Mouse (Mus musculus): ENCODE measurements around the gene Nek5. TPM values are rescaled to one million over a fixed set of nuclear protein-coding genes. Genes with fewer than 3 reads are reported as not detected.
A peak's percentile ranks its signal among the peaks of the same experiment; 100 is the strongest.
"Not testable (repeated sequence)": the region's sequence is repeated elsewhere in the genome, so short reads cannot be mapped to it uniquely, and the experiment has no call there.

Nek5 gene
- polyA plus RNA-seq, 1 experiment from 2014 or later = 0.39 TPM

GRCm38 (mm10) chr8:22145831-22146230, 21.0 kb upstream of the Nek5 start:
- WGBS = 76% methylated on average over 6 of the region's 6 CpGs
- Histone ChIP-seq H3K4me3 (replicated peaks) (no peak overlapping the region), H3K27ac (no peak overlapping the region), H3K4me2 (no peak overlapping the region), H3K36me3 (no peaks in the 10 kb centered on the region; the same call in 1 of the 2 replicates), H3K27me3 (replicated peaks) (no peaks in the 10 kb centered on the region), H3K9ac (no peak overlapping the region), H3K9me3 (no peaks in the 10 kb centered on the region), H3K4me1 (no peaks in the 10 kb centered on the region)
- ATAC-seq (ENCODE audit: insufficient read depth, low FRiP score, low read depth) = no peak

- no peak overlapping the region for H3K9ac ChIP-seq
- no peak overlapping the region for H3K4me3 ChIP-seq (replicated peaks)
- no peaks in the 10 kb centered on the region for H3K4me1 ChIP-seq
- no peaks in the 10 kb centered on the region for H3K9me3 ChIP-seq
- no peaks in the 10 kb centered on the region; the same call in 1 of the 2 replicates for H3K36me3 ChIP-seq
- no peak overlapping the region for H3K4me2 ChIP-seq
- H3K27me3 ChIP-seq (replicated peaks) = no peaks in the 10 kb centered on the region
- H3K27ac ChIP-seq = no peak overlapping the region
- ATAC-seq (ENCODE audit: insufficient read depth, low FRiP score, low read depth) = peak; percentile 35; the same call in 1 of the 2 replicates
- WGBS = 71% methylated on average over 1 of the region's 1 CpGs
These were observed 19.1 kb upstream of the Nek5 start for GRCm38 (mm10) chr8:22143764-22144491.

- H3K27ac ChIP-seq = no peak overlapping the region
- WGBS = 87% methylated on average over 4 of the region's 4 CpGs
- no peak overlapping the region for H3K9ac ChIP-seq
- H3K4me1 ChIP-seq = no peaks in the 10 kb centered on the region
- H3K4me2 ChIP-seq = no peak overlapping the region
- no peak overlapping the region for H3K4me3 ChIP-seq (replicated peaks)
- no peaks in the 10 kb centered on the region for H3K36me3 ChIP-seq
- no peaks in the 10 kb centered on the region for H3K27me3 ChIP-seq (replicated peaks)
- H3K9me3 ChIP-seq = no peaks in the 10 kb centered on the region
- ATAC-seq (ENCODE audit: insufficient read depth, low FRiP score, low read depth) = no peak
These were observed 17.7 kb upstream of the Nek5 start for GRCm38 (mm10) chr8:22142592-22142991.

- Histone ChIP-seq H3K36me3 (no peaks in the 10 kb centered on the region), H3K4me1 (no peaks in the 10 kb centered on the region), H3K27ac (no peak overlapping the region), H3K9ac (no peak overlapping the region), H3K4me3 (replicated peaks) (no peak overlapping the region), H3K4me2 (no peak overlapping the region), H3K9me3 (no peaks in the 10 kb centered on the region), H3K27me3 (replicated peaks) (no peaks in the 10 kb centered on the region)
- 89% methylated on average over 4 of the region's 4 CpGs for WGBS
- ATAC-seq (ENCODE audit: insufficient read depth, low FRiP score, low read depth) = no peak
These were observed 17.1 kb upstream of the Nek5 start for GRCm38 (mm10) chr8:22141836-22142385.

- H3K27ac ChIP-seq; H3K27me3 ChIP-seq (replicated peaks); H3K4me2 ChIP-seq; H3K4me1 ChIP-seq; H3K9ac ChIP-seq; H3K36me3 ChIP-seq; H3K4me3 ChIP-seq (replicated peaks); H3K9me3 ChIP-seq; ATAC-seq (ENCODE audit: insufficient read depth, low FRiP score, low read depth): not testable (repeated sequence)
- 65% methylated on average over 9 of the region's 9 CpGs for WGBS
These were observed 11.6 kb upstream of the Nek5 start for GRCm38 (mm10) chr8:22136462-22136861.

- WGBS = 70% methylated on average over 5 of the region's 5 CpGs
- ATAC-seq (ENCODE audit: insufficient read depth, low FRiP score, low read depth) = no peak
- H3K27me3 ChIP-seq (replicated peaks) = no peaks in the 10 kb centered on the region
These were observed 9.9 kb upstream of the Nek5 start for GRCm38 (mm10) chr8:22134750-22135135.

GRCm38 (mm10) chr8:22134078-22134749, 9.4 kb upstream of the Nek5 start:
- peak; percentile 91; the same call in 1 of the 2 replicates for ATAC-seq (ENCODE audit: insufficient read depth, low FRiP score, low read depth)
- Histone ChIP-seq H3K9ac (no peak overlapping the region), H3K36me3 (no peaks in the 10 kb centered on the region), H3K4me3 (replicated peaks) (no peak overlapping the region), H3K27ac (no peak overlapping the region), H3K4me2 (no peak overlapping the region), H3K27me3 (replicated peaks) (no peaks in the 10 kb centered on the region), H3K4me1 (0 out of 2 replicates have a peak, but pooled peaks cover 4% of the 10 kb centered on the region), H3K9me3 (no peaks in the 10 kb centered on the region)
- WGBS = 88% methylated on average over 7 of the region's 7 CpGs

More at GRCm38 (mm10) chr8:22134750-22135135, 9.9 kb upstream of the Nek5 start:
- 0 out of 2 replicates have a peak, but pooled peaks cover 4% of the 10 kb centered on the region for H3K4me1 ChIP-seq
- no peak overlapping the region for H3K27ac ChIP-seq
- no peak overlapping the region for H3K9ac ChIP-seq
- no peaks in the 10 kb centered on the region for H3K36me3 ChIP-seq
- no peak overlapping the region for H3K4me3 ChIP-seq (replicated peaks)
- no peak overlapping the region for H3K4me2 ChIP-seq
- no peaks in the 10 kb centered on the region for H3K9me3 ChIP-seq

- Histone ChIP-seq H3K36me3 (0 out of 2 replicates have a peak, but pooled peaks cover 10% of the 10 kb centered on the region), H3K9me3 (no peaks in the 10 kb centered on the region), H3K4me3 (replicated peaks) (no peak overlapping the region), H3K4me2 (no peak overlapping the region), H3K9ac (no peak overlapping the region), H3K27me3 (replicated peaks) (no peaks in the 10 kb centered on the region), H3K4me1 (0 out of 2 replicates have a peak, but pooled peaks cover 4% of the 10 kb centered on the region), H3K27ac (no peak overlapping the region)
- WGBS = 65% methylated on average over 12 of the region's 12 CpGs
- peak; percentile 75 for ATAC-seq (ENCODE audit: insufficient read depth, low FRiP score, low read depth)
These were observed 7.2 kb upstream of the Nek5 start for GRCm38 (mm10) chr8:22132062-22132461.

GRCm38 (mm10) chr8:22107020-22107419, 17.8 kb downstream of the Nek5 start:
- no peak for ATAC-seq (ENCODE audit: insufficient read depth, low FRiP score, low read depth)
- Histone ChIP-seq H3K27me3 (replicated peaks) (no peaks in the 10 kb centered on the region), H3K4me2 (no peak overlapping the region), H3K9me3 (no peaks in the 10 kb centered on the region), H3K36me3 (no peaks in the 10 kb centered on the region), H3K27ac (no peak overlapping the region), H3K4me1 (no peaks in the 10 kb centered on the region), H3K4me3 (replicated peaks) (no peak overlapping the region), H3K9ac (no peak overlapping the region)
- 76% methylated on average over 4 of the region's 4 CpGs for WGBS

GRCm38 (mm10) chr8:22091568-22091967, 33.3 kb downstream of the Nek5 start:
- H3K9ac ChIP-seq = no peak overlapping the region
- WGBS = 37% methylated on average over 8 of the region's 8 CpGs
- no peaks in the 10 kb centered on the region for H3K36me3 ChIP-seq
- no peaks in the 10 kb centered on the region for H3K9me3 ChIP-seq
- H3K4me1 ChIP-seq = no peaks in the 10 kb centered on the region
- no peak overlapping the region for H3K4me3 ChIP-seq (replicated peaks)
- no peak overlapping the region for H3K27ac ChIP-seq
- no peaks in the 10 kb centered on the region for H3K27me3 ChIP-seq (replicated peaks)
- ATAC-seq (ENCODE audit: insufficient read depth, low FRiP score, low read depth) = no peak
- no peak overlapping the region for H3K4me2 ChIP-seq

- Histone ChIP-seq H3K4me3 (replicated peaks) (no peak overlapping the region), H3K27ac (no peak overlapping the region), H3K9me3 (no peaks in the 10 kb centered on the region), H3K9ac (no peak overlapping the region), H3K36me3 (no peaks in the 10 kb centered on the region), H3K4me1 (no peaks in the 10 kb centered on the region), H3K27me3 (replicated peaks) (no peaks in the 10 kb centered on the region), H3K4me2 (no peak overlapping the region)
- 91% methylated on average over 4 of the region's 4 CpGs for WGBS
- no peak for ATAC-seq (ENCODE audit: insufficient read depth, low FRiP score, low read depth)
These were observed 35.6 kb downstream of the Nek5 start for GRCm38 (mm10) chr8:22089226-22089625.
